Mouse (Mus musculus) forebrain, embryonic 12.5 days (tissue): ENCODE results near the gene Add2. TPM values are rescaled to one million over a fixed set of nuclear protein-coding genes. Genes with fewer than 3 reads are reported as not detected.

Experiments used
- polyA plus RNA-seq: library from polyadenylated mRNA; unstranded; fragments of >200 nt; fragmentation: Nextera tagmentation; extraction: Ambion mirVana; gene quantifications from 2 replicates; pipeline ENCODE4 v1.2.1, GENCODE M21; 2016

Add2 gene
- polyA plus RNA-seq, 1 experiment from 2014 or later = 124 TPM

Other genes starting within 250 kb of the Add2 start
- not detected in 2 replicates for gene Nat8f6, start 207.7 kb upstream of the Add2 start, polyA plus RNA-seq
- gene Nat8f5, start 207.7 kb upstream of the Add2 start, polyA plus RNA-seq = not detected in 2 replicates
- gene Nat8, start 196.6 kb upstream of the Add2 start, polyA plus RNA-seq = not detected in 2 replicates
- gene Nat8f2, start 159.5 kb upstream of the Add2 start, polyA plus RNA-seq = not detected in 2 replicates
- 7.6 and 7.9 TPM in 2 replicates for gene Nat8f4, start 123.8 kb upstream of the Add2 start, polyA plus RNA-seq
- 39.1 TPM in 2 replicates for gene Tprkb, start 116.8 kb upstream of the Add2 start, polyA plus RNA-seq
- 7.0 and 10.2 TPM in 2 replicates for gene Nat8f1, start 113.0 kb upstream of the Add2 start, polyA plus RNA-seq
- 47.3 and 49.5 TPM in 2 replicates for gene Dusp11, start 67.0 kb upstream of the Add2 start, polyA plus RNA-seq
- gene Figla, start 12.5 kb upstream of the Add2 start, polyA plus RNA-seq = not detected in 2 replicates
- gene Tgfa, start 166.5 kb downstream of the Add2 start, polyA plus RNA-seq = 3.0 and 4.3 TPM in 2 replicates